Mouse (Mus musculus): ENCODE results near the gene Serinc3. TPM values are rescaled to one million over a fixed set of nuclear protein-coding genes. Genes with fewer than 3 reads are reported as not detected.

Serinc3 gene
- polyA plus RNA-seq, 1 experiment from 2014 or later, result 40.8 TPM

- 49% methylated on average over 5 of the region's 5 CpGs for WGBS
- Histone ChIP-seq H3K4me3 (replicated peaks) (no peak overlapping the region), H3K36me3 (no peaks in the 10 kb centered on the region), H3K9me3 (replicated peaks) (no peaks in the 10 kb centered on the region), H3K27ac (replicated peaks) (no peak overlapping the region), H3K27me3 (no peaks in the 10 kb centered on the region), H3K4me1 (peaks cover 7% of the 10 kb centered on the region; the same call in 1 of the 2 replicates), H3K9ac (no peak overlapping the region), H3K4me2 (replicated peaks) (no peak overlapping the region)
- no peak for ATAC-seq (ENCODE audit: insufficient number of reproducible peaks, low FRiP score, low TSS enrichment, low read depth)
Measured at GRCm38 (mm10) chr2:163590996-163591395, 53.9 kb downstream of the Serinc3 start.

- Histone ChIP-seq H3K9me3 (replicated peaks) (no peaks in the 10 kb centered on the region), H3K36me3 (no peaks in the 10 kb centered on the region), H3K4me3 (replicated peaks) (no peak overlapping the region), H3K27me3 (no peaks in the 10 kb centered on the region), H3K4me2 (replicated peaks) (no peak overlapping the region), H3K4me1 (peaks cover 2% of the 10 kb centered on the region; the same call in 1 of the 2 replicates), H3K27ac (replicated peaks) (no peak overlapping the region), H3K9ac (no peak overlapping the region)
- WGBS, result 61% methylated on average over 12 of the region's 12 CpGs
- no peak for ATAC-seq (ENCODE audit: insufficient number of reproducible peaks, low FRiP score, low TSS enrichment, low read depth)
Measured at GRCm38 (mm10) chr2:163590211-163590610, 54.7 kb downstream of the Serinc3 start.

GRCm38 (mm10) chr2:163587506-163587905, 57.4 kb downstream of the Serinc3 start:
- ATAC-seq (ENCODE audit: insufficient number of reproducible peaks, low FRiP score, low TSS enrichment, low read depth), result no peak
- Histone ChIP-seq H3K4me3 (replicated peaks) (no peak overlapping the region), H3K27me3 (no peaks in the 10 kb centered on the region), H3K27ac (replicated peaks) (no peak overlapping the region), H3K9me3 (replicated peaks) (no peaks in the 10 kb centered on the region), H3K4me2 (replicated peaks) (no peak overlapping the region), H3K36me3 (no peaks in the 10 kb centered on the region), H3K4me1 (no peaks in the 10 kb centered on the region; the same call in 1 of the 2 replicates), H3K9ac (no peak overlapping the region)
- 66% methylated on average over 5 of the region's 5 CpGs for WGBS

GRCm38 (mm10) chr2:163586384-163587261, 58.3 kb downstream of the Serinc3 start:
- no peak overlapping the region for H3K4me3 ChIP-seq (replicated peaks)

GRCm38 (mm10) chr2:163584088-163584426, 60.9 kb downstream of the Serinc3 start:
- no peak overlapping the region for H3K27ac ChIP-seq (replicated peaks)
- H3K4me2 ChIP-seq (replicated peaks), result no peak overlapping the region
- no peak overlapping the region for H3K4me3 ChIP-seq (replicated peaks)
- 75% methylated on average over 10 of the region's 10 CpGs for WGBS
- no peaks in the 10 kb centered on the region for H3K27me3 ChIP-seq
- H3K9ac ChIP-seq, result no peak overlapping the region
- no peaks in the 10 kb centered on the region for H3K4me1 ChIP-seq
- no peaks in the 10 kb centered on the region for H3K36me3 ChIP-seq
- no peaks in the 10 kb centered on the region for H3K9me3 ChIP-seq (replicated peaks)
- ATAC-seq (ENCODE audit: insufficient number of reproducible peaks, low FRiP score, low TSS enrichment, low read depth), result no peak

More at GRCm38 (mm10) chr2:163586384-163587261, 58.3 kb downstream of the Serinc3 start:
- H3K4me1 ChIP-seq, result no peaks in the 10 kb centered on the region; the same call in 1 of the 2 replicates
- no peaks in the 10 kb centered on the region for H3K36me3 ChIP-seq
- H3K9ac ChIP-seq, result no peak overlapping the region
- no peaks in the 10 kb centered on the region for H3K27me3 ChIP-seq
- H3K9me3 ChIP-seq (replicated peaks), result no peaks in the 10 kb centered on the region
- H3K27ac ChIP-seq (replicated peaks), result no peak overlapping the region
- no peak for ATAC-seq (ENCODE audit: insufficient number of reproducible peaks, low FRiP score, low TSS enrichment, low read depth)
- WGBS, result 39% methylated on average over 19 of the region's 19 CpGs
- no peak overlapping the region for H3K4me2 ChIP-seq (replicated peaks)

- Histone ChIP-seq H3K4me1 (no peaks in the 10 kb centered on the region), H3K4me2 (replicated peaks) (no peak overlapping the region), H3K27me3 (no peaks in the 10 kb centered on the region), H3K9me3 (replicated peaks) (no peaks in the 10 kb centered on the region), H3K9ac (no peak overlapping the region), H3K27ac (replicated peaks) (no peak overlapping the region), H3K4me3 (replicated peaks) (no peak overlapping the region), H3K36me3 (no peaks in the 10 kb centered on the region)
- ATAC-seq (ENCODE audit: insufficient number of reproducible peaks, low FRiP score, low TSS enrichment, low read depth), result no peak
- WGBS, result 89% methylated on average over 10 of the region's 10 CpGs
Measured at GRCm38 (mm10) chr2:163583226-163584087, 61.5 kb downstream of the Serinc3 start.

- Histone ChIP-seq H3K4me3 (replicated peaks) (no peak overlapping the region), H3K27ac (replicated peaks) (no peak overlapping the region), H3K4me1 (no peaks in the 10 kb centered on the region), H3K4me2 (replicated peaks) (no peak overlapping the region), H3K9me3 (replicated peaks) (no peaks in the 10 kb centered on the region), H3K9ac (no peak overlapping the region), H3K27me3 (no peaks in the 10 kb centered on the region), H3K36me3 (no peaks in the 10 kb centered on the region)
- ATAC-seq (ENCODE audit: insufficient number of reproducible peaks, low FRiP score, low TSS enrichment, low read depth), result no peak
- WGBS, result 72% methylated on average over 13 of the region's 13 CpGs
Measured at GRCm38 (mm10) chr2:163580069-163580945, 64.6 kb downstream of the Serinc3 start.

- H3K4me3 ChIP-seq (replicated peaks), result no peak overlapping the region
- no peaks in the 10 kb centered on the region for H3K9me3 ChIP-seq (replicated peaks)
- WGBS, result 87% methylated on average over 2 of the region's 2 CpGs
- H3K36me3 ChIP-seq, result no peaks in the 10 kb centered on the region
- H3K4me2 ChIP-seq (replicated peaks), result no peak overlapping the region
- no peaks in the 10 kb centered on the region for H3K4me1 ChIP-seq
- ATAC-seq (ENCODE audit: insufficient number of reproducible peaks, low FRiP score, low TSS enrichment, low read depth), result no peak
- no peak overlapping the region for H3K27ac ChIP-seq (replicated peaks)
- no peaks in the 10 kb centered on the region for H3K27me3 ChIP-seq
- H3K9ac ChIP-seq, result no peak overlapping the region
Measured at GRCm38 (mm10) chr2:163577986-163578385, 66.9 kb downstream of the Serinc3 start.

GRCm38 (mm10) chr2:163575248-163575647, 69.7 kb downstream of the Serinc3 start:
- no peaks in the 10 kb centered on the region for H3K27me3 ChIP-seq
- WGBS, result 55% methylated on average over 11 of the region's 11 CpGs

GRCm38 (mm10) chr2:163574321-163574720, 70.6 kb downstream of the Serinc3 start:
- no peaks in the 10 kb centered on the region for H3K27me3 ChIP-seq
- no peaks in the 10 kb centered on the region for H3K4me1 ChIP-seq
- no peaks in the 10 kb centered on the region for H3K9me3 ChIP-seq (replicated peaks)
- H3K4me3 ChIP-seq (replicated peaks), result no peak overlapping the region
- no peak overlapping the region for H3K27ac ChIP-seq (replicated peaks)
- H3K9ac ChIP-seq, result no peak overlapping the region
- no peak for ATAC-seq (ENCODE audit: insufficient number of reproducible peaks, low FRiP score, low TSS enrichment, low read depth)
- 82% methylated on average over 3 of the region's 3 CpGs for WGBS
- H3K36me3 ChIP-seq, result no peaks in the 10 kb centered on the region
- H3K4me2 ChIP-seq (replicated peaks), result no peak overlapping the region

More at GRCm38 (mm10) chr2:163575248-163575647, 69.7 kb downstream of the Serinc3 start:
- H3K36me3 ChIP-seq, result no peaks in the 10 kb centered on the region
- H3K4me3 ChIP-seq (replicated peaks), result no peak overlapping the region
- ATAC-seq (ENCODE audit: insufficient number of reproducible peaks, low FRiP score, low TSS enrichment, low read depth), result no peak
- H3K9me3 ChIP-seq (replicated peaks), result no peaks in the 10 kb centered on the region
- H3K9ac ChIP-seq, result no peak overlapping the region
- no peaks in the 10 kb centered on the region for H3K4me1 ChIP-seq
- no peak overlapping the region for H3K4me2 ChIP-seq (replicated peaks)
- no peak overlapping the region for H3K27ac ChIP-seq (replicated peaks)

Measured in embryonic facial prominence, embryonic 15.5 days (tissue).